Mouse (Mus musculus) mouse embryonic stem cell (cell line): ENCODE measurements around the gene Rnf207.

Experiments
- in situ Hi-C, 2 experiments: fragments of 300-500 bp; cut with MboI; formaldehyde crosslinking; loops; 1 replicate in 1 of 2; 3 replicates in 1 of 2; pipeline ENCODE4 v1.14.3; 2019 to 2020; ENCODE audit warnings: low sequenced_read_pairs in 2 of 2, low pct_unique_long_range_greater_than_20kb in 1 of 2, mixed read lengths in 1 of 2; ENCODE audit not compliant: unreplicated experiment in 1 of 2

Rnf207 gene

GRCm38 (mm10) chr4:152302012-152302411 lies 16.8 kb downstream of the Rnf207 start:
- in situ Hi-C loops, result no loop called here

- in situ Hi-C loops, result no loop called here
These were observed 18.4 kb downstream of the Rnf207 start for GRCm38 (mm10) chr4:152300375-152300774.

DNA sequence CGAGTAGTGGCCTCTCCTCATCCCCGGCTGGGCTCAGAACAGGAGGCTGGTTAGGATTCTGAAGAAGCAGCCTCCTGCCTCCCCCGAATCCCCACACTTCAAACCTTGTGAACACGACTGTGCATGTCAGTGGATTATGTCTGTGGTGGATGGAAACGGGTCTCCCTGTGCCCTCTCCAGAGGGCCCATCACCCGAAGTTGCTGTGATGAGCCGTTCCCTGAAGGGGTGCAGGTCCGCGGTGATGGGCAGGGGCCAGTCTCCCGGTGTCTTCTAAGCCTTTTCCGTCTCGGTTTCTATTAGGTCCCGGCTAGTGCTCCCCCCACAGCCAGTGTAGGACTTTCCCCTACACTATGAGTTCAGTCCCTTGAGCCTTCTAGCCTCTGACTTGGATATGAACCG lies 20.0 kb downstream of the Rnf207 start:
- in situ Hi-C loops, result loop anchor here in 1 of 2 experiments (10.0 kb wide), 1 partner anchor 124 kb away; the partner anchor contains the start of gene Acot7

GRCm38 (mm10) chr4:152296874-152297861 lies 21.6 kb downstream of the Rnf207 start, which contains the start of gene Icmt:
Gene Icmt (plus strand): TSS chr4:152297227.
- in situ Hi-C loops, result loop anchor here in 1 of 2 experiments (10.0 kb wide), 1 partner anchor 122 kb away; the partner anchor contains the start of gene Acot7

- in situ Hi-C loops, result loop anchor here in 1 of 2 experiments (10.0 kb wide), 1 partner anchor 122 kb away; the partner anchor contains the start of gene Acot7
These were observed 22.4 kb downstream of the Rnf207 start for GRCm38 (mm10) chr4:152296371-152296770.

- in situ Hi-C loops, result loop anchor here in 1 of 2 experiments (10.0 kb wide), 1 partner anchor 121 kb away; the partner anchor contains the start of gene Acot7
These were observed 22.9 kb downstream of the Rnf207 start for GRCm38 (mm10) chr4:152295916-152296315.

GRCm38 (mm10) chr4:152294188-152294929 lies 24.4 kb downstream of the Rnf207 start:
- in situ Hi-C loops, result loop anchor here in 1 of 2 experiments (10.0 kb wide), 1 partner anchor 120 kb away; the partner anchor contains the start of gene Acot7

GRCm38 (mm10) chr4:152292102-152292765 lies 26.6 kb downstream of the Rnf207 start:
- in situ Hi-C loops, result loop anchor here in 1 of 2 experiments (10.0 kb wide), 1 partner anchor 117 kb away; the partner anchor contains the start of gene Acot7

DNA sequence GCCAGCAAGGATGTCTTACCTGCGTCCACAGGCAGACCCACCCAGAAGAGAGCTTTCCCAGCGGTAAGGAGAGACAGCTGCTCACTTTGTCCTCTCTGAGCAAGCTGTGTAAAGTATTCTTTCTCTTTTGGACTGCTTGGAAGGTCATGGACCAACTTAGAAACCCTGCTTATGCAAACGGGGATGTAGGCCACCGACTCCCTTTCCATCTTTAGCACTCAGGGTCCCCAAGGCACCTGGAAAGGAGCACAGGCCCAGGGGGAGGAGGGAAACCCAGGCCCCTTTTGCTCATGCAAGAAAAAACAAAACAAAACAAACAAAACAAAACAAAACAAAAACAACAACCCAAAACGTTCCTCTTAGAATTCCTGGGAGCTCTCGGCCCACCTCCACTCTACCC lies 27.2 kb downstream of the Rnf207 start, which contains the start of gene Hes3:
TSS of gene Hes3 (minus strand) at position 101 of the 400 bp plus-strand sequence.
- in situ Hi-C loops, result loop anchor here in 1 of 2 experiments (10.0 kb wide), 1 partner anchor 117 kb away; the partner anchor contains the start of gene Acot7

DNA sequence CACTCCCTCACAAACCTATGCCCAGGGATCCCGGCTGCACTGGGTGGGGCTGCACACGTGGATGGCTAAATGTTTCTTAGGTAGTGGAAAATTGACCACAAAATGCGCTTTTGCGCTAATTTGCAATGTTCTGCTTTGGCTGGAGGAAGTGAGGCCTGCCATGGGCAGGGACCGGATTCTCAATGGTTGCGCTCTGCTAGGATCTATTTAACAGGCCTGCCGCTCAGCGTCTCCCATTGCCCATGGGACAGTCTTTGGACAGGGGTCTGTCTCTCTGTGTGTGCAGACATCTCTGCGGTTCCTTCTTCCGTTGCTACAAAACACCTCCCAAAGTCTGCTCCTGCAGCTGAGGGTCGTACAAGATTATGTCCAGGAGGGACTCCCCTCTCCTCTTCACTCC lies 27.8 kb downstream of the Rnf207 start:
- in situ Hi-C loops, result loop anchor here in 1 of 2 experiments (10.0 kb wide), 1 partner anchor 116 kb away; the partner anchor contains the start of gene Acot7

DNA sequence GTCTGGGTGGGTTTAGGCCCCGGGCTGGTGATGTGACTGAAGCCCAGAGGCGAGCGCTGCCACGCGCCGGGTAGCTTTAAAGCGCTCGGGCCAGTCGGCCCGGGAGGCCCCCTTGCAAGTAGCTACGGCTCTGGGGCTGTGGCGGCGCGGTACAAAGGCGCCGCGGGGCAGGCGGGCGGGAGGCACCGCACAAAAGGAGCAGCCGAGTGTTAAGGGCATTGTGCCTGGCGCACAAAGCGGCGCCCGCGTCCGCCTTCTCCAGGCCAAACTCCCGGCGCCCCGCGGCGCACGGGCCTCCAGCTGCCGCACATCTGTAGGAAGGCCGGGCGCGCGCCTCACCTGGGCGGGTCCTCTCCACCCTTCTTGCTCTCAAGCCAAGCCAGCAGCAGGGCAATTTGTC lies 28.4 kb downstream of the Rnf207 start:
- in situ Hi-C loops, result loop anchor here in 1 of 2 experiments (10.0 kb wide), 1 partner anchor 116 kb away; the partner anchor contains the start of gene Acot7

DNA sequence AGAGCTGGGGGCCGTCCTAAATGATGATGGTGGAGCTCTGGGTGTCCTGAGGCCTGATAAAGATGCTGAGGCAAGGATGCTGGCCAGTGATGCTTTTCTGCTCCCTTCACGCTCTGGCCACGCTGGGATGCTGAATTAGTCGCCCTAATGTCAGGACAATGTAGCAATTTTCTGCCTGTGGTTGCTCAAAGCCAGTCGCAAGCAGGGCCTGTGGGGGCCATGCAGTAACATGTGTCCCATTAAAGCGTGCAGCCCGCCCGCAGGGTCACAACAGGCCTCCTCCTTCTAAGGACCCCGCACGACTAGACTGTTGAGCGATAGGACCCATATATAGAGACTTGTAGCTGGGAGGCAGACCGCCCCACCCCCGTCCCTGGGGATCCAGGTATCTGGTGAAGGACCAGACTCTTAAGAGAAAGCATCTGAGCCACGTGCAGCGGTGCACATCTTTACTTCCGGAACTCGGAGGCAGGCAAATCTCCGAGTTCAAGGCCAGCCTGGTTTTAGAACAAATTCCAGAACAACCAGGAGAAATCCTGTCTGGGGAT lies 30.3 kb downstream of the Rnf207 start:
- in situ Hi-C loops, result loop anchor here in 1 of 2 experiments (5.0 kb wide), 1 partner anchor 116 kb away; no protein-coding TSS in a partner anchor

DNA sequence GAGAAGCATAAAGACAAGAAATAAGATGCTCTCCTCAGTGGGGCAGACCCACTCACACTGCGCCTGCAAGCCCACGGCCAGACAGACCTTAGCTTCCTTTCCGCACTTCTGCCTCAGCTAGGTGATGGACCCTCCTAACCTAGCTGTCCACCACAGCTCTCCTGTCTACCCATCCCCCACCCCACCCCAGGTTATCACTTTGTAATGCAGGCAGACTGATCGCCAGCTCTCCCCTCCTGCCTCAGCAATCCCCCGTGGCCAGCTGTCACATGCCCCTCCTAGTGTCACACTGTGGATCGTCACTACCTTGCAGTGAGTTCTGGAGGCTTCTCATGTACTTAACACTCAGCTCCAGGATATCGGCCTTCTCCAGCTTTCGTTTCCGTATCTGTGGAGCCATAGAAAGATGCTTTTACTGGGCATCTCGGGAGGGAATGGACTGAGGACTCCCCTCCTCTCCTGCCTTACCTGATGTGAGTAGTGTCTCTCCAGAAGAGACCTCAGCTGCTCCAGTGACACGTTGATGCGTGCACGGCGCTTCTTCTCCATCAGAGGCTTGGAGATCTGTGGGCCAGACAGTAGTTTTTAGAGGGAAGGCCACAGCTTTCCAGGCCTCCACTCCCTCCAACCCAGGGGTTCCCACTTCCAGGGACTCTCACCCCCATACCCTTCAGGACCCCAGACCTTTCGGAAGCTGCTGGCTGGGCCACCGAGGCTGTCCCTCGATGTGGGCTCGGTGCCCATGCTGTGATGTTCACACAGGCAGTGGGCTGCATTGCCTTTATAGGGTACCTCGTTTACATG lies 31.3 kb downstream of the Rnf207 start:
- in situ Hi-C loops, result loop anchor here in 1 of 2 experiments (5.0 kb wide), 1 partner anchor 115 kb away; no protein-coding TSS in a partner anchor

DNA sequence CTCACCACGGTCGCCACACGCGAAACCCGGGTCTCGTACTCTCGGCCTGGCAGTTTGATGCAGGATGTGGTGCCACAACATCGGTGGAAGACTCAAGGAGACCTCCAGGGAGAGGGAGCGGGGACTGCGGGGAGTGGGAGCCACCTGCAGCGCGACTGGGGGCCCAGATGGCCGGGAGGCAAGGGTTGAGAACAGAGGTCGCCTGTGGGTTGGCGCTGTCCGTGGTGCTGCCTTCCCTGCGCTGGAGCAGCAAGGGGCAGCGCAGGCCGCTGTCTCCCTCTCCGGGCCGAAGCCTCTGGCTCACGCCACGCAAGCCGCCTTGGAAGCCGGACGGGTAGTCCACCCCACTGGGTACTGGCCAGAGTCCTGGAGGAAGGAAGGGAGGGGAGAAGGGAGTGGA lies 31.9 kb downstream of the Rnf207 start:
- in situ Hi-C loops, result loop anchor here in 1 of 2 experiments (5.0 kb wide), 1 partner anchor 115 kb away; no protein-coding TSS in a partner anchor

DNA sequence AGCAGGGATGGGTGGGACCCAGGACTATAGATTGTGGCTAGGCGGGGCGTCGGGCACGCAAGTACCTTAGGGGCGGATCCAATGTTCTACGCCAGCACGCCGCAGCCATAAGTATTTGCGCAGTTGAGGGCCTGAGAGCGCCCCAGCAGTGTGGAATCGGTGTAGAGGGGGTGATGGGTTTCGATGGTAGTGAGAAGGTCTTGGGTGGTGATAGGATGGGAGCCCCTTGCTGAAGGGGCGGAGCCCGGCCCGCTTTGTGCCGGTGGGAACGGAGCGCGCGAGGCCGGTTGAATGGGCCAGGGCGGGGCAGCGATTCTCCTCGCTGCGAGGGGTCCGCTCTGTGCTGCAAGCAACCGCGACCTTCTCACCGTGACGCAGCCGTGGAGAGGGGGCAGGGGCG lies 32.6 kb downstream of the Rnf207 start:
- in situ Hi-C loops, result loop anchor here in 1 of 2 experiments (5.0 kb wide), 1 partner anchor 114 kb away; no protein-coding TSS in a partner anchor

- in situ Hi-C loops, result loop anchor here in 1 of 2 experiments (5.0 kb wide), 1 partner anchor 113 kb away; no protein-coding TSS in a partner anchor
These were observed 33.3 kb downstream of the Rnf207 start for GRCm38 (mm10) chr4:152285505-152285904.
